Mouse (Mus musculus) duodenum, adult 2 months (tissue): ENCODE measurements around the gene Ppt1. TPM values are rescaled to one million over a fixed set of nuclear protein-coding genes. Genes with fewer than 3 reads are reported as not detected.

ENCODE experiments used
- polyA plus RNA-seq: library from polyadenylated mRNA; depleted of rRNA; stranded (reverse); fragments of >200 nt; gene quantifications from 2 replicates; pipeline ENCODE4 v1.2.3, GENCODE M21; 2012; ENCODE audit warnings: low replicate concordance; rRNA removed

Gene Ppt1
- polyA plus RNA-seq: 6.8 and 9.9 TPM in 2 replicates

GRCm38 (mm10) chr4:122835530-122836402 lies at the start of gene Ppt1:
Ppt1 (plus strand) TSS chr4:122836242.

GRCm38 (mm10) chr4:122885768-122886578 lies 49.9 kb downstream of the Ppt1 start, which contains the start of gene Cap1:
Cap1 (minus strand) TSS chr4:122886056.

Other genes starting within 250 kb of the Ppt1 start
- gene 9530002B09Rik, start 147.0 kb upstream of the Ppt1 start, polyA plus RNA-seq: not detected in 2 replicates
- 53.9 and 62.5 TPM in 2 replicates for gene Cap1, start 49.8 kb downstream of the Ppt1 start, polyA plus RNA-seq
- 27.7 and 42.6 TPM in 2 replicates for gene Mfsd2a, start 124.9 kb downstream of the Ppt1 start, polyA plus RNA-seq
- gene Mycl, start 159.4 kb downstream of the Ppt1 start, polyA plus RNA-seq: 4.6 and 4.7 TPM in 2 replicates
- gene Trit1, start 180.4 kb downstream of the Ppt1 start, polyA plus RNA-seq: 1.3 and 1.5 TPM in 2 replicates